Mouse (Mus musculus) heart, adult 2 months (tissue): ENCODE measurements around the gene Abi1.

Source experiments
- CTCF ChIP-seq: fragments of 200-600 bp; IDR thresholded peaks from 2 replicates; pipeline ENCODE4 v1.8.1; 2022; ENCODE audit warnings: antibody characterized with exemption, mild to moderate bottlenecking, moderate library complexity
- EP300 ChIP-seq: fragments of 200-500 bp; IDR thresholded peaks from 2 replicates; pipeline ENCODE4 v1.6.1; 2011; ENCODE audit warnings: low read depth, low read length, control low read depth; ENCODE audit not compliant: insufficient read depth
- POLR2A ChIP-seq: fragments of 200-500 bp; IDR thresholded peaks from 2 replicates; pipeline ENCODE4 v1.6.1; 2011; ENCODE audit warnings: mild to moderate bottlenecking, low read depth, low read length, control low read depth; ENCODE audit not compliant: insufficient read depth

DNA sequence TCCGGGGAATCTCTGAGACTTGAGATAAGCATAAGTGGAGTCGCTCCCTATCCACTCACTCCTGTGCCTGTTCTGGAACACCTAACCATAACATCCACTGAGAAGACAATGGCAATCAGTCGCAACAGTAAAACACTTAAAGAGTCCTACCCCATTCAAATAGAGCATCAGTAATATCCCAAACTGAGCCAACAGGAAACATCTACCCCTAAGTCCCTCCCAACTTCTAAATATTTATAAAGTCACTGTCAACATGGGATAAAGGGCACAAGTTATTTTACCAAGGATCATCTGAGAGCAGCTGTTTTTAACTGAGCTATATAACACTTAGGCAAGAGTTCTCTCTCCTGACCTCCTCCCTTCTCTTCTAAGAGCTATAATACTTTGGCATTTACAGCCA lies 23.9 kb downstream of the Abi1 start:
- TF ChIP-seq CTCF (no peak), EP300 (no peak), POLR2A (no peak)
